19 mouse cellular contexts compared by ENCODE assay signal in genomic region chr8:8599931-8600330, GRCm38 (mm10).
"Had no signal": no experiment of that assay in that cellular context is flagged by ENCODE, and none has a peak within 500 bp of the region (broad histone marks: within the 10 kb centered on the region; RNA-seq: fewer than 3 reads in every experiment).

No protein-coding gene starts in this region.

- H3K9ac ChIP-seq: limb, embryonic 12.5 days; limb, embryonic 15.5 days; liver, embryonic 14.5 days; liver, postnatal 0 days; lung, embryonic 14.5 days; midbrain, embryonic 12.5 days; midbrain, embryonic 15.5 days; neural tube, embryonic 12.5 days; neural tube, embryonic 15.5 days had no signal

- H3K4me2 ChIP-seq: limb, embryonic 12.5 days; limb, embryonic 15.5 days; liver, embryonic 11.5 days; lung, embryonic 14.5 days; midbrain, embryonic 12.5 days; midbrain, embryonic 15.5 days; neural tube, embryonic 12.5 days; neural tube, embryonic 15.5 days had no signal

- ATAC-seq: liver, postnatal 0 days; lung, postnatal 0 days had no signal

- H3K9me3 ChIP-seq: limb, embryonic 12.5 days; limb, embryonic 15.5 days; midbrain, embryonic 12.5 days; midbrain, embryonic 15.5 days; neural tube, embryonic 12.5 days; neural tube, embryonic 15.5 days had no signal

- H3K27ac ChIP-seq: layer of hippocampus, adult 2 months; limb, embryonic 12.5 days; limb, embryonic 15.5 days; liver, embryonic 14.5 days; macrophage; midbrain, embryonic 12.5 days; midbrain, embryonic 15.5 days; neural tube, embryonic 12.5 days; neural tube, embryonic 15.5 days had no signal

- H3K4me3 ChIP-seq: layer of hippocampus, adult 2 months; limb, embryonic 12.5 days; limb, embryonic 15.5 days; midbrain, embryonic 12.5 days; midbrain, embryonic 15.5 days; neural tube, embryonic 12.5 days; neural tube, embryonic 15.5 days had no signal

- H3K36me3 ChIP-seq: limb, embryonic 12.5 days; limb, embryonic 15.5 days; midbrain, embryonic 12.5 days; midbrain, embryonic 15.5 days; neural tube, embryonic 12.5 days; neural tube, embryonic 15.5 days had no signal

- DNase-seq: kidney, postnatal 14 days; layer of hippocampus, adult 9-11 months; left cerebral cortex, postnatal 4 days; liver, postnatal 0 days; lung, embryonic 14.5 days; right cerebral cortex, postnatal 25 days; thymus, adult 18-20 months; thymus, postnatal 36 days had no signal

- H3K4me1 ChIP-seq: limb, embryonic 12.5 days; midbrain, embryonic 15.5 days; neural tube, embryonic 12.5 days; neural tube, embryonic 15.5 days had no signal

- H3K27me3 ChIP-seq: limb, embryonic 12.5 days; limb, embryonic 15.5 days; neural tube, embryonic 12.5 days; neural tube, embryonic 15.5 days had no signal
